Mouse (Mus musculus) induced T-regulatory cell, adult 2 months (primary cell): ENCODE measurements around the gene Fgf15.

Source experiments
- DNase-seq: peaks from one replicate; pipeline ENCODE4 v3.0.0-alpha.2; 2012; ENCODE audit warnings: low read depth

The Fgf15 gene

GRCm38 (mm10) chr7:144896294-144897218, at the start of gene Fgf15:
TSS of gene Fgf15 (plus strand) at chr7:144896531.
- DNase-seq = peak; percentile 15

- DNase-seq = no peak
Observed at GRCm38 (mm10) chr7:144847067-144847466, 49.3 kb upstream of the Fgf15 start, which contains the start of gene Fgf4. TSS of gene Fgf4 (plus strand) at chr7:144847367.

- DNase-seq = no peak
Observed at GRCm38 (mm10) chr7:144851321-144851720, 45.0 kb upstream of the Fgf15 start.

GRCm38 (mm10) chr7:144854966-144855365, 41.4 kb upstream of the Fgf15 start:
- DNase-seq = no peak

- DNase-seq = peak; percentile 58
Observed at GRCm38 (mm10) chr7:144857158-144857557, 39.2 kb upstream of the Fgf15 start.

GRCm38 (mm10) chr7:144857826-144858342, 38.4 kb upstream of the Fgf15 start:
- DNase-seq = no peak

- no peak for DNase-seq
Observed at GRCm38 (mm10) chr7:144858702-144859101, 37.6 kb upstream of the Fgf15 start.

GRCm38 (mm10) chr7:144861056-144861768, 35.1 kb upstream of the Fgf15 start:
- no peak for DNase-seq

GRCm38 (mm10) chr7:144861769-144862070, 34.6 kb upstream of the Fgf15 start:
- DNase-seq = no peak

- no peak for DNase-seq
Observed at GRCm38 (mm10) chr7:144862126-144862525, 34.2 kb upstream of the Fgf15 start.

GRCm38 (mm10) chr7:144862712-144863111, 33.6 kb upstream of the Fgf15 start:
- no peak for DNase-seq

- DNase-seq = no peak
Observed at GRCm38 (mm10) chr7:144863196-144863595, 33.1 kb upstream of the Fgf15 start.

GRCm38 (mm10) chr7:144864160-144864670, 32.1 kb upstream of the Fgf15 start:
- DNase-seq = no peak

- DNase-seq = no peak
Observed at GRCm38 (mm10) chr7:144867161-144867560, 29.2 kb upstream of the Fgf15 start.

- DNase-seq = no peak
Observed at GRCm38 (mm10) chr7:144867602-144868001, 28.7 kb upstream of the Fgf15 start.

- DNase-seq = no peak
Observed at GRCm38 (mm10) chr7:144872420-144872819, 23.9 kb upstream of the Fgf15 start.

- DNase-seq = no peak
Observed at GRCm38 (mm10) chr7:144873160-144873559, 23.2 kb upstream of the Fgf15 start.

- DNase-seq = no peak
Observed at GRCm38 (mm10) chr7:144874226-144874625, 22.1 kb upstream of the Fgf15 start.

GRCm38 (mm10) chr7:144878401-144878800, 17.9 kb upstream of the Fgf15 start:
- no peak for DNase-seq

GRCm38 (mm10) chr7:144883106-144883505, 13.2 kb upstream of the Fgf15 start:
- no peak for DNase-seq

GRCm38 (mm10) chr7:144887672-144888071, 8.7 kb upstream of the Fgf15 start:
- DNase-seq = peak; percentile 22

- no peak for DNase-seq
Observed at GRCm38 (mm10) chr7:144888564-144889299, 7.6 kb upstream of the Fgf15 start.
